Mouse (Mus musculus): ENCODE data around the gene Olfr1453.
"Not testable (repeated sequence)": the region's sequence is repeated elsewhere in the genome, so short reads cannot be mapped to it uniquely, and the experiment has no call there.

Gene Olfr1453

DNA sequence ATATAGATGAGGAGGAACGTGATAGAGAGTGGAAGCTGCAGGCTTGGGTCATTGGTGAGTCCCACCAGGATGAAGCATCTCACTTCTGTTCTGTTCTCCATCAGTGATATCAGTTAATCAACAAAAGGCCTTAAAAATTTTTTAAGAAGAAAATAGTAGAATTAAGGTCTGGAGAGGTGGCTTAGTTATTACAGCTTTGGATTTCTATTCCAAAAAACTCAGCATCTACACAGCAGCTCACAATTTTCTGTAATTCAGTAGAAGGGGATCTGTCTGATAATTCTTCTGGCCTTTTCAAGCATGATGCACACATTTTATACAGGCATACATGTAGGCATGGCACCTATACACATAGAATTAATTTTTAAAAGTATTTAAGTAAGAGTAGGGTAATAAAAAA lies at the start of gene Olfr1453:
Gene Olfr1453 (minus strand): TSS at position 101 of the 400 bp plus-strand sequence.
- no peak for DNase-seq

DNA sequence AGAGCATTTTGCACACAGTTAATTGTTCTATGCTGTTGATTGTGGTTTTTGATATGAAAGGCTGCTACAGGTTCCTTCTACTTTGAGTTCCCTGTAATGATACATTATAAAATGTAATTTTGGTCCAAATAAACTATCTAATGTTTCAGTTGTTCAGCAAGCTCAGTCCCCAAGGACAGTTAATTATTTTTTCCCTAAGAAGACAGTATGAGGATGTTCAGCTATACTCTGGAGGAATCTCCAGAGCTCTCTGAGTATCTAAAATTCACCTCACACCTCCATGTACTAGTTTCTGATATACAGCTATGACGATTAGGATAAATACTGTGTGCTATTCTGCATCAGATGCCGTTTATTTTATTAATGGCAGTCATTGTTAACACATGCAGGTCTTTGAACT lies 32.2 kb upstream of the Olfr1453 start, which contains the start of gene Olfr1454:
Gene Olfr1454 (plus strand): TSS at position 301 of the 400 bp plus-strand sequence.
- no peak for DNase-seq

DNA sequence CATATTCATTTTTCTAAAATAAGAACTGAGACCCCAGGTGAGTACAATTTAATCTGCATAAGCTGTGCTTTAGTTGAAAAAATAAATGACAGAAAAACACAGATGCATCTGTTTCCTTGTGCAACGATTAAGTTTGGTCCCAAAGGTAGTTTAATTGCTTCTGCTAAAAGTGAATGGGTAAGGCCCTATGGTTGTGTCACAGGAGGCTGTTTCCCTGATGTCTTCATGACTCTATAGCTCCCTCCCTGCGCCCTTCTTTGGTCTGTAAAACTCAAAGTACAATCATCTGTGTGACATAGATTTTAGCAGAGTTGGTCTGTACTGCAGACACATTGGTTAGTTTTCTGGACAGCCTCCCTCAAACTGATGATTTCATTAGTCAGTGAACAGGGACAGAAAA lies 33.4 kb downstream of the Olfr1453 start, which contains the start of gene Olfr1451:
Gene Olfr1451 (plus strand): TSS at position 301 of the 400 bp plus-strand sequence.
- DNase-seq: no peak

DNA sequence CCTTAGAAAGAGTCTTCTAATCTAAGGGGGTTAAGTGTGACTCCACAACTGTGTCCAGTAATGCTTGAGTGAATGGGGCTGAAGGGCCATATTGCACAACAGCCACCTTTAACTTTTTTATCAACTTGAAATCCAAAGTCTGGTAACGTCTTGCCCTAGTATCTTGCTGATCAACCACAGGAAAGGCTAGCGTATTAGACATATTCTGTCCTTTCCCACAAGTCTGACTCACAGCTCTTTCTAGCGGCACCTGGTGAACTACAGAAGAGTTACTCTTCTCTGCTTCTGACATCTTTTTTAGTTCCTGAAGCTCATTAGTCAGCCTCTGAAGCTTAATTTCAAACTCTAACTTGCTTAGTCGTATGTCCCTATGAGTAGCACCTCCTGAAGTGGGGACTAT lies 35.8 kb downstream of the Olfr1453 start:
- DNase-seq: not testable (repeated sequence)
